Mouse (Mus musculus) MEL (cell line): Measurements from ENCODE around the gene Senp3.

ENCODE experiments used
- CTCF ChIP-seq, 3 experiments: IDR thresholded peaks in 2 of 3; conservative IDR thresholded peaks in 1 of 3; 2 replicates each; pipeline ENCODE4 v1.5.1; 2011 to 2012; ENCODE audit warnings: low read length in 3 of 3, low read depth in 2 of 3, mild to moderate bottlenecking in 2 of 3, improper control_type of control experiment in 1 of 3, inconsistent platforms in 1 of 3, mixed read lengths in 1 of 3, moderate library complexity in 1 of 3; ENCODE audit not compliant: control insufficient read depth in 1 of 3, insufficient read depth in 1 of 3, poor library complexity in 1 of 3, severe bottlenecking in 1 of 3
- GATA1 ChIP-seq: IDR thresholded peaks from 2 replicates; pipeline ENCODE4 v1.6.1; 2011; ENCODE audit warnings: low read depth, low read length, improper control_type of control experiment

GRCm38 (mm10) chr11:69682840-69683533 is 1.1 kb upstream of the Senp3 start:
- TF ChIP-seq GATA1 (peak; percentile 30; the same call in 1 of the 2 replicates), CTCF (IDR thresholded peaks at IDR 0.05 in 2 of 3, conservative IDR thresholded peaks at IDR 0.05 in 1 of 3; ENCODE audit: control insufficient read depth in 1 of 3, insufficient read depth in 1 of 3, low read depth in 2 of 3, low read length in 3 of 3, poor library complexity in 1 of 3, severe bottlenecking in 1 of 3) (peak; percentile 95 to 98 (median 96))
